9 mouse cellular contexts compared by ENCODE assay signal in the genomic region with DNA sequence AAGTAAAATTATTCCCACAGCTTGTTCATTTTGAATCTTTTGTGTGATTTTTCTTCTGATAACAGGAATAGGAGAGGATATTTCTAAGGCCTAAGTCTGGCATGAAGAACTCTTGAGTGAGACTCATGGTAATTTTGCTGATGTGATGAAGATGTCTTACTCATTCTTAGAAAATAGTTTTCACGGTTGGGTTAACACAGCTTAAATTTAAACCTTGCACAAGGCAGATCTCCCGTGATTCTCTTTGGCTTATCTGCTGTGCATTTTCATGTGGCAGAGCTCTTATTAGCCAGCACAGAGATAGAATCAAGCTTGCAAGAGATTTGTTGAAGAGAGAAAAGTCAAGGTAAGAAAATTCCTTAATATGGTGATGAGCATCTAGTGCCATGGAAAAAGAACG. TPM values are rescaled to one million over a fixed set of nuclear protein-coding genes. Genes with fewer than 3 reads are reported as not detected.
DNase-seq lines count a peak whose midpoint lies in the region; ATAC-seq lines count a peak whose summit lies in the region.
"Had no signal": no experiment of that assay in that cellular context is flagged by ENCODE, and none has a peak within 500 bp of the region (broad histone marks: within the 10 kb centered on the region; RNA-seq: fewer than 3 reads in every experiment).

A gene (plus strand): TSS at position 235 of the 400 bp plus-strand sequence.

- no peak for DNase-seq in layer of hippocampus, postnatal 25 days (ENCODE audit: extremely low spot score in 1 of 2, low spot score in 1 of 2)
- no peak for DNase-seq in layer of hippocampus, adult 18-20 months (ENCODE audit: low spot score in 2 of 2)
- DNase-seq in embryonic facial prominence, embryonic 11.5 days (ENCODE audit: low spot score) = no peak
- DNase-seq in heart, postnatal 14 days = no peak
- DNase-seq in limb, embryonic 10.5 days (ENCODE audit: low spot score) = no peak
- no peak for DNase-seq in cerebellum, postnatal 14 days
- DNase-seq in frontal cortex, postnatal 36 days (ENCODE audit: low spot score in 2 of 2) = no peak
- DNase-seq in thymus, postnatal 10 days (ENCODE audit: low spot score in 2 of 2) = no peak

- H3K4me3 ChIP-seq in embryonic facial prominence, embryonic 11.5 days (ENCODE audit: low read depth, low read length) = no peak within 1 kb of the TSS
- H3K4me3 ChIP-seq in limb, embryonic 10.5 days = no peak within 1 kb of the TSS

- WGBS in embryonic facial prominence, embryonic 11.5 days = 91% methylated on average over 3 of the region's 3 CpGs
- 87% methylated on average over 3 of the region's 3 CpGs for WGBS in limb, embryonic 10.5 days

- intact Hi-C loops in heart, postnatal 14 days (cut with DNase I) = no loop called here

- no peak within 1 kb of the TSS for H3K27ac ChIP-seq in embryonic facial prominence, embryonic 11.5 days (replicated peaks; ENCODE audit: low read depth, low read length)
- H3K27ac ChIP-seq in limb, embryonic 10.5 days = no peak within 1 kb of the TSS

- no peaks in the 10 kb centered on the region for H3K36me3 ChIP-seq in embryonic facial prominence, embryonic 11.5 days (replicated peaks; ENCODE audit: control insufficient read depth, insufficient read depth, low read depth, low read length)
- H3K36me3 ChIP-seq in limb, embryonic 10.5 days = no peaks in the 10 kb centered on the region

- H3K9me3 ChIP-seq in embryonic facial prominence, embryonic 11.5 days (replicated peaks; ENCODE audit: control insufficient read depth, low read length) = no peaks in the 10 kb centered on the region
- no peaks in the 10 kb centered on the region for H3K9me3 ChIP-seq in limb, embryonic 10.5 days (replicated peaks)

- no peak for ATAC-seq in embryonic facial prominence, embryonic 11.5 days (replicated peaks; ENCODE audit: insufficient number of reproducible peaks, low FRiP score, low TSS enrichment, low read depth)

- H3K27me3 ChIP-seq in embryonic facial prominence, embryonic 11.5 days (ENCODE audit: control insufficient read depth, insufficient read depth, low read length) = no peaks in the 10 kb centered on the region
- H3K27me3 ChIP-seq in limb, embryonic 10.5 days (ENCODE audit: low read depth, poor library complexity, severe bottlenecking) = no peaks in the 10 kb centered on the region

- H3K9ac ChIP-seq in embryonic facial prominence, embryonic 11.5 days (replicated peaks; ENCODE audit: low read length) = no peak within 1 kb of the TSS

- no peaks in the 10 kb centered on the region for H3K4me1 ChIP-seq in embryonic facial prominence, embryonic 11.5 days (ENCODE audit: control insufficient read depth, insufficient read depth, low read length)
- no peaks in the 10 kb centered on the region for H3K4me1 ChIP-seq in limb, embryonic 10.5 days

- no peak within 1 kb of the TSS for H3K4me2 ChIP-seq in embryonic facial prominence, embryonic 11.5 days (ENCODE audit: low read depth, low read length)

RNA-seq across cellular contexts. Expression of the gene that starts here (rescaled TPM):
- total RNA-seq in layer of hippocampus, postnatal 25 days (2021) = 10 to 100 TPM; 10.7 to 14.1 TPM
- 1 to 10 TPM; 5.8 to 7.1 TPM for total RNA-seq in layer of hippocampus, adult 18-20 months (2021)
- 72.4 and 81.5 TPM in 2 replicates for polyA plus RNA-seq in embryonic facial prominence, embryonic 11.5 days (2014; fragmentation: Nextera tagmentation; extraction: Ambion mirVana)
- total RNA-seq in heart, postnatal 14 days (2021) = 10 to 100 TPM; 40.2 to 42.8 TPM
- 21.3 and 35.6 TPM in 2 replicates for polyA plus RNA-seq in limb, embryonic 10.5 days (2016; fragmentation: Nextera tagmentation; extraction: Ambion mirVana)
- total RNA-seq: MEL had no signal
